Comparison of ENCODE assay signal across 7 mouse cellular contexts in the genomic region with DNA sequence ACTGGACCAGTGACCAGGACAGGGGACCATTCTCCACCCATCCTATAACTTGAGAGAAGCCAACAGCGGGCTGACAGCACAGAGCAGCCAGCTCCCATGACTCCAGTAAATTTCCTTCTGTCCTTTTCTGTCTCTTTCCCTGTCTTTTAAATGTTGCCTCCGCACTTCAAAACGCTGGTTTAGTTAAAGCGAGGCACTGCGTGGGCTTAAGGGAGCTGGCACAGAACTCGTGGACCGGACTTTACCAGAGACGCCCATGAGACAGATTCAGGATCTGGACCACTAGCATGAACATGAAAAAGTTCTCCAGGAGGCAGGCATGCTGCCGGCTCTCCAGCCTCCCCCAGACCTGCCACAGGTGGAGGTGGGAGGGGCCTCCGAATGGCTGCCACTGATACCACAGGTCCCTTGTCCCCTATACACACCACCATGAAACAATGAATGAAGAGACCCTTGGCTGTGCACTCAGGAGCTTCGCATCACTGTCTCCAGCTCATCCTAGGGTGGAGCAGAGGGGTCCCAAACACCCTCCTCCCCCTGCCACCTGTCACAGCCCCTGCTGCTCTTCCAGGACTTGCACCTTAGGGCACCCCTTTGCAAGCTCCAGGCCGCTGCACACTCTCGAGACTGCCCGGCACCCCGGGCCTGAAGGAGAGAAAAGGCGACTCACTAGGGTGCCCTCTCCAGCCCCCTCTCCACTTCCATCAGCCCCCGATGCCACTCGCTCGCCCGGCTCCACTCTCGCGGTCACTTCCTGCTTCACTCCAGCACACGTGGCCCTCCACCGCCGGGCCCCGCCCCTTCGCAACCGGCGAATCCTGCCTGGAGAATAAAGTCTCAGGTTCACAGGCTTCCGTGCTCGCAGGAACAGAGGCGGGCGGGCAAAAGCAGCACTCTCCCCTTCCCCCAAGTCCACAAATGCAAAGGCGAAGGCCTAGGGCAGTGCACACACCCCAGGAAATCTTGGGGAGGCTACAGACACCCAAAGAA. TPM values are rescaled to one million over a fixed set of nuclear protein-coding genes. Genes with fewer than 3 reads are reported as not detected.
DNase-seq lines count a peak whose midpoint lies in the region; ATAC-seq and TF ChIP-seq lines count a peak whose summit lies in the region.

No protein-coding gene starts in this region.

- peak overlapping the region; percentile 79 for H3K27ac ChIP-seq in embryonic facial prominence, embryonic 10.5 days (replicated peaks)
- H3K27ac ChIP-seq in limb, embryonic 11.5 days (replicated peaks; ENCODE audit: low read depth, low read length): no peak overlapping the region
- no peak overlapping the region for H3K27ac ChIP-seq in midbrain, embryonic 13.5 days
- no peak overlapping the region for H3K27ac ChIP-seq in small intestine, adult 2 months (ENCODE audit: insufficient read depth, low read depth, low read length)

- peak overlapping the region; percentile 69 for H3K9ac ChIP-seq in limb, embryonic 11.5 days (ENCODE audit: low read length)
- H3K9ac ChIP-seq in midbrain, embryonic 13.5 days (replicated peaks): peak overlapping the region; percentile 74

- WGBS in embryonic facial prominence, embryonic 10.5 days: 7% methylated on average over 34 of the region's 34 CpGs
- 11% methylated on average over 33 of the region's 34 CpGs for WGBS in limb, embryonic 11.5 days
- 11% methylated on average over 34 of the region's 34 CpGs for WGBS in midbrain, embryonic 13.5 days
- WGBS in small intestine, adult 2 months: 5% methylated on average over 34 of the region's 34 CpGs

- no peaks in the 10 kb centered on the region for H3K9me3 ChIP-seq in embryonic facial prominence, embryonic 10.5 days
- H3K9me3 ChIP-seq in limb, embryonic 11.5 days (ENCODE audit: control insufficient read depth, low read length): no peaks in the 10 kb centered on the region
- no peaks in the 10 kb centered on the region for H3K9me3 ChIP-seq in midbrain, embryonic 13.5 days

- peak overlapping the region; percentile 82 for H3K4me3 ChIP-seq in embryonic facial prominence, embryonic 10.5 days
- H3K4me3 ChIP-seq in limb, embryonic 11.5 days (ENCODE audit: low read depth, low read length): peak overlapping the region; percentile 49
- peak overlapping the region; percentile 56 for H3K4me3 ChIP-seq in midbrain, embryonic 13.5 days (replicated peaks)
- peak overlapping the region; percentile 77 for H3K4me3 ChIP-seq in small intestine, adult 2 months (ENCODE audit: low read depth, low read length)

- peak; percentile 86 for ATAC-seq in limb, embryonic 11.5 days (ENCODE audit: insufficient number of reproducible peaks, low FRiP score, low TSS enrichment, low read depth)
- peak; percentile 90 for ATAC-seq in midbrain, embryonic 13.5 days

- H3K4me1 ChIP-seq in embryonic facial prominence, embryonic 10.5 days: peaks cover 22% of the 10 kb centered on the region
- H3K4me1 ChIP-seq in limb, embryonic 11.5 days (ENCODE audit: control insufficient read depth, insufficient read depth, low read length): peaks cover 8% of the 10 kb centered on the region; the same call in 1 of the 2 replicates
- peaks cover 17% of the 10 kb centered on the region for H3K4me1 ChIP-seq in midbrain, embryonic 13.5 days (replicated peaks)
- peaks cover 17% of the 10 kb centered on the region; the same call in 1 of the 2 replicates for H3K4me1 ChIP-seq in small intestine, adult 2 months (ENCODE audit: control insufficient read depth, insufficient read depth, insufficient read length, low read length)

- TF ChIP-seq CTCF in small intestine, adult 2 months (IDR thresholded peaks at IDR 0.05; ENCODE audit: extremely low read depth, insufficient read length, insufficient replicate concordance, low read depth, low read length): no peak

- H3K27me3 ChIP-seq in embryonic facial prominence, embryonic 10.5 days (replicated peaks; ENCODE audit: low read depth, poor library complexity, severe bottlenecking): peaks cover 9% of the 10 kb centered on the region; the same call in 1 of the 2 replicates
- H3K27me3 ChIP-seq in limb, embryonic 11.5 days (ENCODE audit: control insufficient read depth, insufficient read depth, low read length): no peaks in the 10 kb centered on the region
- H3K27me3 ChIP-seq in midbrain, embryonic 13.5 days: peaks cover 10% of the 10 kb centered on the region
- no peaks in the 10 kb centered on the region for H3K27me3 ChIP-seq in small intestine, adult 2 months (ENCODE audit: control insufficient read depth, insufficient read depth, low read length)

- TF ChIP-seq POLR2A in small intestine, adult 2 months (IDR thresholded peaks at IDR 0.05; ENCODE audit: low read depth, low read length): peak; percentile 34; the same call in 1 of the 2 replicates

- peak overlapping the region; percentile 89 for H3K4me2 ChIP-seq in limb, embryonic 11.5 days (ENCODE audit: low read depth, severe bottlenecking)
- peak overlapping the region; percentile 90 for H3K4me2 ChIP-seq in midbrain, embryonic 13.5 days (replicated peaks)

- H3K36me3 ChIP-seq in embryonic facial prominence, embryonic 10.5 days (replicated peaks): no peaks in the 10 kb centered on the region
- H3K36me3 ChIP-seq in limb, embryonic 11.5 days (ENCODE audit: control insufficient read depth, insufficient read depth, low read length): no peaks in the 10 kb centered on the region
- H3K36me3 ChIP-seq in midbrain, embryonic 13.5 days: no peaks in the 10 kb centered on the region
- H3K36me3 ChIP-seq in small intestine, adult 2 months (ENCODE audit: control insufficient read depth, insufficient read depth, low read length): no peaks in the 10 kb centered on the region

- DNase-seq in adrenal gland, postnatal 14 days: peak; percentile 93
- peak; percentile 93 for DNase-seq in embryonic facial prominence, embryonic 10.5 days (ENCODE audit: low spot score)
- DNase-seq in heart, adult 18-20 months: peak; percentile 80 to 84
- peak; percentile 84 for DNase-seq in kidney, adult 18-20 months
- peak; percentile 92 for DNase-seq in limb, embryonic 11.5 days (ENCODE audit: low spot score)

RNA-seq across cellular contexts. Expression of a gene that starts 53.8 kb away (rescaled TPM):
- total RNA-seq in adrenal gland, postnatal 14 days (2021): 2.4 and 2.6 TPM in 2 replicates
- 2.1 and 4.2 TPM in 2 replicates for polyA plus RNA-seq in embryonic facial prominence, embryonic 10.5 days (2016; fragmentation: Nextera tagmentation; extraction: Ambion mirVana)
- total RNA-seq in heart, adult 18-20 months (2021): not detected
- 0.48 and 1.1 TPM in 2 replicates for polyA plus RNA-seq in limb, embryonic 11.5 days (2014; fragmentation: Nextera tagmentation; extraction: Ambion mirVana)
- polyA plus RNA-seq in midbrain, embryonic 13.5 days (2015; fragmentation: Nextera tagmentation; extraction: Ambion mirVana): 15.7 and 19.4 TPM in 2 replicates
- 0.23 and 2.2 TPM in 2 replicates for polyA plus RNA-seq in small intestine, adult 2 months (2012; rRNA removed)
